In the genomic region with DNA sequence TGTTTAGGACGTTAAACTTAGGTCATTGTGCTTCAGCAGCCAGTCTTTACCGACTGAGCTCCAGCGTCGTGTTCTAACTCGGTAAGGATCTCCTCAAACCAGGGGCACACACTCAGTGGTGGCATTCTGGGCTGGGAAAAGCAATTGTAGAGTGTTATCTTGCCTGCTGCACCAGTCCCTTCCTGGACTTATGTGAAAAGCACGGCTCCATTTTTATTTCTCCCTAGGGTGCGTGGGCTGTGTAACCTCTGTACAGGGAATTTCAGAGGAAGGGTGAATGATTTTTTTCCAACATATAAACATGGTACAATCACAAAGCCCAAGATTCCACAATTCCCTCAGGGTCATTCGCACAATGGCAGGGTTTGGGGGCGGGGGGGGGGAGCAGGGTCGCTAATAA, we compare ENCODE assay signal across 17 mouse cellular contexts. TPM values are rescaled to one million over a fixed set of nuclear protein-coding genes. Genes with fewer than 3 reads are reported as not detected.
DNase-seq lines count a peak whose midpoint lies in the region; ATAC-seq and TF ChIP-seq lines count a peak whose summit lies in the region.
"Had no signal": no experiment of that assay in that cellular context is flagged by ENCODE, and none has a peak within 500 bp of the region (broad histone marks: within the 10 kb centered on the region; RNA-seq: fewer than 3 reads in every experiment).

No protein-coding gene starts in this region.

- WGBS in heart, embryonic 11.5 days (ENCODE audit: insufficient replicate concordance), result 65% methylated on average over 10 of the region's 10 CpGs
- 65% methylated on average over 10 of the region's 10 CpGs for WGBS in heart, embryonic 16.5 days
- 60% methylated on average over 10 of the region's 10 CpGs for WGBS in liver, postnatal 0 days (ENCODE audit: insufficient replicate concordance)

- H3K4me2 ChIP-seq in heart, embryonic 11.5 days, result 0 out of 2 replicates have a peak overlapping the region, but pooled peaks have one; percentile 2
- H3K4me2 ChIP-seq in heart, embryonic 16.5 days (ENCODE audit: low read depth, low read length), result no peak overlapping the region
- peak overlapping the region; percentile 53 for H3K4me2 ChIP-seq in liver, postnatal 0 days (ENCODE audit: low read depth, low read length)
- H3K4me2 ChIP-seq: embryonic facial prominence, embryonic 15.5 days; midbrain, embryonic 13.5 days; neural tube, embryonic 13.5 days had no signal

- no peak for TF ChIP-seq CTCF in liver, postnatal 0 days (IDR thresholded peaks at IDR 0.05; ENCODE audit: low read depth)

- H3K27ac ChIP-seq in heart, embryonic 11.5 days (ENCODE audit: low read depth, low read length), result peak overlapping the region; percentile 71
- H3K27ac ChIP-seq in heart, embryonic 16.5 days (ENCODE audit: low read length), result no peak overlapping the region
- H3K27ac ChIP-seq in liver, postnatal 0 days (ENCODE audit: low read depth), result peak overlapping the region; percentile 80
- H3K27ac ChIP-seq: embryonic facial prominence, embryonic 15.5 days; hindbrain, postnatal 0 days; midbrain, embryonic 13.5 days; neural tube, embryonic 13.5 days had no signal

- DNase-seq in adrenal gland, postnatal 10 days, result peak; percentile 14
- DNase-seq in adrenal gland, postnatal 25 days, result no peak
- DNase-seq in heart, postnatal 14 days, result no peak
- no peak for DNase-seq in liver, postnatal 0 days
- DNase-seq in thymus, postnatal 25 days, result no peak
- DNase-seq: cerebellum, adult 2 months; cerebellum, postnatal 36 days; gastrocnemius, postnatal 14 days; kidney, adult 11 months; kidney, postnatal 10 days had no signal

- H3K9ac ChIP-seq in heart, embryonic 11.5 days (ENCODE audit: low read depth, low read length), result 0 out of 2 replicates have a peak overlapping the region, but pooled peaks have one; percentile 16
- H3K9ac ChIP-seq in heart, embryonic 16.5 days (ENCODE audit: low read length), result no peak overlapping the region
- H3K9ac ChIP-seq in liver, postnatal 0 days (replicated peaks), result no peak overlapping the region
- H3K9ac ChIP-seq: embryonic facial prominence, embryonic 15.5 days; midbrain, embryonic 13.5 days; neural tube, embryonic 13.5 days had no signal

- TF ChIP-seq EP300 in liver, postnatal 0 days (IDR thresholded peaks at IDR 0.05; ENCODE audit: low read depth), result no peak

- intact Hi-C loops in heart, postnatal 14 days (cut with DNase I), result no loop called here

- H3K27me3 ChIP-seq in heart, embryonic 11.5 days (ENCODE audit: control insufficient read depth, insufficient read depth, low read length), result no peaks in the 10 kb centered on the region
- no peaks in the 10 kb centered on the region for H3K27me3 ChIP-seq in heart, embryonic 16.5 days (ENCODE audit: control insufficient read depth, insufficient read depth, low read length)
- no peaks in the 10 kb centered on the region for H3K27me3 ChIP-seq in liver, postnatal 0 days (ENCODE audit: insufficient read depth, low read length)
- H3K27me3 ChIP-seq: embryonic facial prominence, embryonic 15.5 days; midbrain, embryonic 13.5 days; neural tube, embryonic 13.5 days had no signal

- H3K4me1 ChIP-seq in heart, embryonic 11.5 days (ENCODE audit: control insufficient read depth, insufficient read depth, low read length), result peaks cover 3% of the 10 kb centered on the region; the same call in 1 of the 2 replicates
- no peaks in the 10 kb centered on the region for H3K4me1 ChIP-seq in heart, embryonic 16.5 days (ENCODE audit: control insufficient read depth, insufficient read depth, low read length)
- peaks cover 28% of the 10 kb centered on the region for H3K4me1 ChIP-seq in liver, postnatal 0 days (ENCODE audit: insufficient read depth)
- H3K4me1 ChIP-seq: embryonic facial prominence, embryonic 15.5 days; midbrain, embryonic 13.5 days; neural tube, embryonic 13.5 days had no signal

- H3K9me3 ChIP-seq in heart, embryonic 11.5 days (replicated peaks; ENCODE audit: control insufficient read depth, low read length), result no peaks in the 10 kb centered on the region
- peaks cover 5% of the 10 kb centered on the region for H3K9me3 ChIP-seq in heart, embryonic 16.5 days (replicated peaks; ENCODE audit: control insufficient read depth, low read length)
- no peaks in the 10 kb centered on the region for H3K9me3 ChIP-seq in liver, postnatal 0 days (ENCODE audit: low read length)
- H3K9me3 ChIP-seq: embryonic facial prominence, embryonic 15.5 days; midbrain, embryonic 13.5 days; neural tube, embryonic 13.5 days had no signal

- H3K36me3 ChIP-seq in heart, embryonic 11.5 days (ENCODE audit: control insufficient read depth, insufficient read depth, low read length), result no peaks in the 10 kb centered on the region
- H3K36me3 ChIP-seq in heart, embryonic 16.5 days (ENCODE audit: control insufficient read depth, insufficient read depth), result no peaks in the 10 kb centered on the region
- H3K36me3 ChIP-seq in liver, postnatal 0 days (replicated peaks; ENCODE audit: insufficient read depth, low read length), result no peaks in the 10 kb centered on the region; the same call in 1 of the 2 replicates
- H3K36me3 ChIP-seq: embryonic facial prominence, embryonic 15.5 days; midbrain, embryonic 13.5 days; neural tube, embryonic 13.5 days had no signal

- no peak for ATAC-seq in heart, embryonic 11.5 days (replicated peaks; ENCODE audit: insufficient number of reproducible peaks, low FRiP score, low TSS enrichment)
- ATAC-seq in heart, embryonic 16.5 days (replicated peaks; ENCODE audit: extremely low read depth, insufficient read depth, low FRiP score), result 0 out of 2 replicates have a peak, but pooled peaks have one; percentile 23
- ATAC-seq in liver, postnatal 0 days, result peak; percentile 55
- no peak for ATAC-seq in inflammation-experienced regulatory T-cells, adult 6 months
- ATAC-seq: hindbrain, postnatal 0 days; midbrain, embryonic 13.5 days had no signal

- H3K4me3 ChIP-seq in heart, embryonic 11.5 days (ENCODE audit: low read depth, low read length), result no peak overlapping the region
- no peak overlapping the region for H3K4me3 ChIP-seq in heart, embryonic 16.5 days (ENCODE audit: low read length)
- H3K4me3 ChIP-seq in liver, postnatal 0 days (ENCODE audit: low read depth, low read length), result no peak overlapping the region
- H3K4me3 ChIP-seq: embryonic facial prominence, embryonic 15.5 days; midbrain, embryonic 13.5 days; neural tube, embryonic 13.5 days had no signal

RNA-seq across cellular contexts. Expression of a gene that starts 22.8 kb away (rescaled TPM):
- 1 to 10 TPM; 4.1 to 6.3 TPM for total RNA-seq in adrenal gland, postnatal 10 days (2021)
- total RNA-seq in adrenal gland, postnatal 25 days (2021), result 1.00 and 1.2 TPM in 2 replicates
- 17.6 and 27.3 TPM in 2 replicates for polyA plus RNA-seq in heart, embryonic 11.5 days (2014; fragmentation: Nextera tagmentation; extraction: Ambion mirVana)
- 1 to 10 TPM; 2.5 to 2.9 TPM for total RNA-seq in heart, postnatal 14 days (2021)
- 4.9 and 5.3 TPM in 2 replicates for polyA plus RNA-seq in heart, embryonic 16.5 days (2015; fragmentation: Nextera tagmentation; extraction: Ambion mirVana)
- polyA plus RNA-seq in liver, postnatal 0 days (2015; fragmentation: Nextera tagmentation; extraction: Ambion mirVana), result 55.5 and 56.7 TPM in 2 replicates
- 100 to 1,000 TPM; 145 to 184 (median 174) TPM for polyA plus RNA-seq in inflammation-experienced regulatory T-cells, adult 6 months (2017; shearing (Covaris generic))

RNA-seq across cellular contexts. Expression of a gene that starts 38.1 kb away (rescaled TPM):
- total RNA-seq in adrenal gland, postnatal 10 days (2021), result 1 to 10 TPM; 5.8 to 6.3 TPM
- total RNA-seq in adrenal gland, postnatal 25 days (2021), result 0.43 and 1.0 TPM in 2 replicates
- 0.80 and 1.00 TPM in 2 replicates for polyA plus RNA-seq in heart, embryonic 11.5 days (2014; fragmentation: Nextera tagmentation; extraction: Ambion mirVana)
- total RNA-seq in heart, postnatal 14 days (2021), result 1 to 10 TPM in 1 of 2 experiments, under 1 TPM in 1; 0.76 to 1.7 TPM
- polyA plus RNA-seq in heart, embryonic 16.5 days (2015; fragmentation: Nextera tagmentation; extraction: Ambion mirVana), result 0.43 and 0.44 TPM in 2 replicates
- 2.2 and 2.6 TPM in 2 replicates for polyA plus RNA-seq in liver, postnatal 0 days (2015; fragmentation: Nextera tagmentation; extraction: Ambion mirVana)
- polyA plus RNA-seq in inflammation-experienced regulatory T-cells, adult 6 months (2017; shearing (Covaris generic)), result under 1 TPM in 1 of 3 experiments, not detected in 2; 0.54 TPM

RNA-seq across cellular contexts. Expression of a gene that starts 58.1 kb away (rescaled TPM):
- total RNA-seq in adrenal gland, postnatal 10 days (2021), result 10 to 100 TPM; 18.4 to 20.1 TPM
- total RNA-seq in adrenal gland, postnatal 25 days (2021), result 6.9 and 9.2 TPM in 2 replicates
- polyA plus RNA-seq in heart, embryonic 11.5 days (2014; fragmentation: Nextera tagmentation; extraction: Ambion mirVana), result 6.5 and 6.6 TPM in 2 replicates
- total RNA-seq in heart, postnatal 14 days (2021), result 1 to 10 TPM; 2.2 to 3.1 TPM
- 1.4 and 2.3 TPM in 2 replicates for polyA plus RNA-seq in heart, embryonic 16.5 days (2015; fragmentation: Nextera tagmentation; extraction: Ambion mirVana)
- 8.9 and 9.6 TPM in 2 replicates for polyA plus RNA-seq in liver, postnatal 0 days (2015; fragmentation: Nextera tagmentation; extraction: Ambion mirVana)
- under 1 TPM in 2 of 3 experiments, not detected in 1; 0.12 to 0.67 TPM for polyA plus RNA-seq in inflammation-experienced regulatory T-cells, adult 6 months (2017; shearing (Covaris generic))

Comparison
In these comparisons a context has a peak if more than half of its experiments do, and no peak if none do; other contexts are left out.
1. ATAC-seq: peak in heart, embryonic 16.5 days (single experiment) and liver, postnatal 0 days (single experiment); none in heart, embryonic 11.5 days (single experiment) and inflammation-experienced regulatory T-cells, adult 6 months (single experiment).